Comparison of ENCODE assay signal across 8 mouse cellular contexts in genomic region chr10:81473003-81473451, GRCm38 (mm10). TPM values are rescaled to one million over a fixed set of nuclear protein-coding genes. Genes with fewer than 3 reads are reported as not detected.
DNase-seq lines count a peak whose midpoint lies in the region; ATAC-seq and TF ChIP-seq lines count a peak whose summit lies in the region.

No protein-coding gene starts in this region.

- no peaks in the 10 kb centered on the region for H3K4me1 ChIP-seq in MEL (ENCODE audit: control insufficient read depth in 1 of 2, insufficient read depth in 2 of 2, low read length in 2 of 2)
- H3K4me1 ChIP-seq in hindbrain, embryonic 14.5 days (replicated peaks; ENCODE audit: control insufficient read depth, insufficient read depth, low read length): peaks cover 37% of the 10 kb centered on the region
- H3K4me1 ChIP-seq in midbrain, embryonic 10.5 days: peaks cover 44% of the 10 kb centered on the region
- H3K4me1 ChIP-seq in kidney, embryonic 16.5 days (ENCODE audit: insufficient read depth, low read length): 0 out of 2 replicates have a peak, but pooled peaks cover 3% of the 10 kb centered on the region
- H3K4me1 ChIP-seq in heart, adult 2 months (ENCODE audit: control insufficient read depth, insufficient read depth, low read length): no peaks in the 10 kb centered on the region

- WGBS in hindbrain, embryonic 14.5 days: 2% methylated on average over 21 of the region's 22 CpGs
- WGBS in midbrain, embryonic 10.5 days: under 1% methylated on average over 22 of the region's 22 CpGs
- WGBS in kidney, embryonic 16.5 days: 3% methylated on average over 22 of the region's 22 CpGs
- 3% methylated on average over 22 of the region's 22 CpGs for WGBS in heart, adult 2 months

- H3K4me3 ChIP-seq in MEL (ENCODE audit: control insufficient read depth in 1 of 2, insufficient read depth in 1 of 2, low read depth in 2 of 2, low read length in 2 of 2): no peak overlapping the region
- peak overlapping the region; percentile 38 for H3K4me3 ChIP-seq in hindbrain, embryonic 14.5 days (replicated peaks; ENCODE audit: low read length)
- peak overlapping the region; percentile 56 for H3K4me3 ChIP-seq in midbrain, embryonic 10.5 days
- H3K4me3 ChIP-seq in kidney, embryonic 16.5 days (ENCODE audit: low read length): no peak overlapping the region
- H3K4me3 ChIP-seq in heart, adult 2 months: no peak overlapping the region

- intact Hi-C loops in heart, adult 2 months (cut with DNase I): no loop called here

- TF ChIP-seq CTCF in MEL (IDR thresholded peaks at IDR 0.05 in 2 of 3, conservative IDR thresholded peaks at IDR 0.05 in 1 of 3; ENCODE audit: control insufficient read depth in 1 of 3, insufficient read depth in 1 of 3, low read depth in 2 of 3, low read length in 3 of 3, poor library complexity in 1 of 3, severe bottlenecking in 1 of 3): no peak
- no peak for TF ChIP-seq CTCF in heart, adult 2 months (IDR thresholded peaks at IDR 0.05)

- H3K27ac ChIP-seq in MEL (ENCODE audit: control insufficient read depth, low read depth, low read length): no peak overlapping the region
- peak overlapping the region; percentile 90 for H3K27ac ChIP-seq in hindbrain, embryonic 14.5 days
- peak overlapping the region; percentile 87 for H3K27ac ChIP-seq in midbrain, embryonic 10.5 days (replicated peaks)
- H3K27ac ChIP-seq in kidney, embryonic 16.5 days (ENCODE audit: low read length): no peak overlapping the region
- H3K27ac ChIP-seq in heart, adult 2 months: no peak overlapping the region

- peak overlapping the region; percentile 72 for H3K4me2 ChIP-seq in hindbrain, embryonic 14.5 days (replicated peaks)
- H3K4me2 ChIP-seq in kidney, embryonic 16.5 days (replicated peaks; ENCODE audit: low read depth, low read length): no peak overlapping the region

- H3K36me3 ChIP-seq in MEL (ENCODE audit: control insufficient read depth in 1 of 2, insufficient read depth in 2 of 2, low read length in 2 of 2): no peaks in the 10 kb centered on the region
- peaks cover 52% of the 10 kb centered on the region for H3K36me3 ChIP-seq in hindbrain, embryonic 14.5 days (replicated peaks; ENCODE audit: control insufficient read depth, insufficient read depth)
- no peaks in the 10 kb centered on the region for H3K36me3 ChIP-seq in midbrain, embryonic 10.5 days
- no peaks in the 10 kb centered on the region for H3K36me3 ChIP-seq in splenic B cell, adult 2 months (ENCODE audit: control insufficient read depth, insufficient read depth, low read length, poor library complexity, severe bottlenecking)
- no peaks in the 10 kb centered on the region for H3K36me3 ChIP-seq in kidney, embryonic 16.5 days (ENCODE audit: insufficient read depth, low read length)
- H3K36me3 ChIP-seq in heart, adult 2 months (ENCODE audit: control insufficient read depth, insufficient read depth, low read length): no peaks in the 10 kb centered on the region

- TF ChIP-seq RAD21 in MEL (IDR thresholded peaks at IDR 0.05; ENCODE audit: low read depth, low read length): no peak

- TF ChIP-seq EP300 in MEL (IDR thresholded peaks at IDR 0.05; ENCODE audit: low read depth in 1 of 2, low read length in 2 of 2): no peak
- no peak for TF ChIP-seq EP300 in heart, adult 2 months (IDR thresholded peaks at IDR 0.05; ENCODE audit: insufficient read depth, low read depth, low read length)

- no peak overlapping the region for H3K9ac ChIP-seq in MEL (ENCODE audit: control insufficient read depth, low read depth, low read length, poor library complexity, severe bottlenecking)
- H3K9ac ChIP-seq in hindbrain, embryonic 14.5 days: peak overlapping the region; percentile 66
- H3K9ac ChIP-seq in kidney, embryonic 16.5 days (replicated peaks; ENCODE audit: low read length): no peak overlapping the region
- no peak overlapping the region for H3K9ac ChIP-seq in heart, adult 2 months (ENCODE audit: low read depth, low read length)

- no peak for TF ChIP-seq POLR2A in MEL (IDR thresholded peaks at IDR 0.05; ENCODE audit: control insufficient read depth in 1 of 2, insufficient read depth in 1 of 2, low read depth in 1 of 2, low read length in 2 of 2, poor library complexity in 1 of 2)
- no peak for TF ChIP-seq POLR2A in heart, adult 2 months (IDR thresholded peaks at IDR 0.05; ENCODE audit: insufficient read depth, low read depth, low read length)

- no peaks in the 10 kb centered on the region for H3K9me3 ChIP-seq in MEL (replicated peaks; ENCODE audit: insufficient read depth, low read length)
- no peaks in the 10 kb centered on the region for H3K9me3 ChIP-seq in hindbrain, embryonic 14.5 days (ENCODE audit: control insufficient read depth, low read length)
- H3K9me3 ChIP-seq in midbrain, embryonic 10.5 days (replicated peaks): no peaks in the 10 kb centered on the region
- no peaks in the 10 kb centered on the region for H3K9me3 ChIP-seq in kidney, embryonic 16.5 days (ENCODE audit: low read length)

- ATAC-seq in hindbrain, embryonic 14.5 days (ENCODE audit: low FRiP score): peak; percentile 82
- no peak for ATAC-seq in kidney, embryonic 16.5 days (ENCODE audit: low FRiP score, low TSS enrichment)

- no peaks in the 10 kb centered on the region for H3K27me3 ChIP-seq in MEL (ENCODE audit: control insufficient read depth in 1 of 2, insufficient read depth in 2 of 2, low read length in 2 of 2)
- no peaks in the 10 kb centered on the region for H3K27me3 ChIP-seq in hindbrain, embryonic 14.5 days (ENCODE audit: control insufficient read depth, insufficient read depth, low read length)
- peaks cover 93% of the 10 kb centered on the region for H3K27me3 ChIP-seq in midbrain, embryonic 10.5 days (ENCODE audit: low read depth, poor library complexity, severe bottlenecking)
- H3K27me3 ChIP-seq in splenic B cell, adult 2 months (ENCODE audit: control insufficient read depth, insufficient read depth, low read length, poor library complexity, severe bottlenecking): peaks cover 4% of the 10 kb centered on the region
- peaks cover 55% of the 10 kb centered on the region for H3K27me3 ChIP-seq in kidney, embryonic 16.5 days (ENCODE audit: insufficient read depth, low read length)
- H3K27me3 ChIP-seq in heart, adult 2 months (ENCODE audit: control insufficient read depth, insufficient read depth, low read length): peaks cover 7% of the 10 kb centered on the region

- no peaks in the 10 kb centered on the region for H3K79me2 ChIP-seq in MEL (ENCODE audit: control insufficient read depth, insufficient read depth, low read length, poor library complexity)
- H3K79me2 ChIP-seq in heart, adult 2 months (replicated peaks; ENCODE audit: control insufficient read depth, insufficient read depth, low read length): no peaks in the 10 kb centered on the region

- peak; percentile 32 for DNase-seq in MEL (ENCODE audit: low read depth, low spot score)
- DNase-seq in embryo, embryonic 11.5 days (ENCODE audit: low read depth, low spot score): peak; percentile 38
- peak; percentile 86 for DNase-seq in hindbrain, embryonic 14.5 days (ENCODE audit: low spot score)
- DNase-seq in midbrain, embryonic 10.5 days (ENCODE audit: low spot score): peak; percentile 86
- DNase-seq in splenic B cell, adult 2 months (ENCODE audit: low read depth, low spot score): peak; percentile 74
- DNase-seq in heart, adult 2 months: no peak
- no peak for DNase-seq in yolk sac, embryonic 10.5 days (ENCODE audit: low spot score)

RNA-seq across cellular contexts. Expression of gene Celf5, which starts 9.5 kb away (rescaled TPM):
- total RNA-seq in MEL (2012; rRNA removed): 0.03 and 0.08 TPM in 2 replicates
- under 1 TPM in 1 of 2 experiments, not detected in 1; 0.38 TPM for polyA plus RNA-seq in MEL (2012; ENCODE audit: insufficient read depth in 1 of 2, insufficient read length in 2 of 2, low read depth in 1 of 2, low replicate concordance in 2 of 2, missing spikeins in 1 of 2)
- polyA plus RNA-seq in hindbrain, embryonic 14.5 days (2014; fragmentation: Nextera tagmentation; extraction: Ambion mirVana): 46.6 and 55.9 TPM in 2 replicates
- 5.0 and 10.8 TPM in 2 replicates for polyA plus RNA-seq in midbrain, embryonic 10.5 days (2016; fragmentation: Nextera tagmentation; extraction: Ambion mirVana)
- polyA plus RNA-seq in kidney, embryonic 16.5 days (2015; fragmentation: Nextera tagmentation; extraction: Ambion mirVana): 0.29 and 0.67 TPM in 2 replicates
- under 1 TPM in 1 of 2 experiments, not detected in 1; 0.16 TPM for total RNA-seq in heart, adult 2 months (2021)
- 0.39 and 0.73 TPM in 2 replicates for polyA plus RNA-seq in heart, adult 2 months (2012; rRNA removed)

RNA-seq across cellular contexts. Expression of gene Nfic, which starts 17.6 kb away (rescaled TPM):
- 2.0 and 3.6 TPM in 2 replicates for total RNA-seq in MEL (2012; rRNA removed)
- 1 to 10 TPM in 1 of 2 experiments, not detected in 1; 9.7 TPM for polyA plus RNA-seq in MEL (2012; ENCODE audit: insufficient read depth in 1 of 2, insufficient read length in 2 of 2, low read depth in 1 of 2, low replicate concordance in 2 of 2, missing spikeins in 1 of 2)
- polyA plus RNA-seq in hindbrain, embryonic 14.5 days (2014; fragmentation: Nextera tagmentation; extraction: Ambion mirVana): 17.3 and 25.8 TPM in 2 replicates
- 8.7 and 11.7 TPM in 2 replicates for polyA plus RNA-seq in midbrain, embryonic 10.5 days (2016; fragmentation: Nextera tagmentation; extraction: Ambion mirVana)
- 87.8 and 92.0 TPM in 2 replicates for polyA plus RNA-seq in kidney, embryonic 16.5 days (2015; fragmentation: Nextera tagmentation; extraction: Ambion mirVana)
- total RNA-seq in heart, adult 2 months (2021): 100 to 1,000 TPM in 1 of 2 experiments, 10 to 100 TPM in 1; 94.2 to 104 TPM
- 59.9 and 80.1 TPM in 2 replicates for polyA plus RNA-seq in heart, adult 2 months (2012; rRNA removed)

RNA-seq across cellular contexts. Expression of gene Ncln, which starts 23.2 kb away (rescaled TPM):
- 120 and 136 TPM in 2 replicates for total RNA-seq in MEL (2012; rRNA removed)
- 100 to 1,000 TPM; 215 to 276 TPM for polyA plus RNA-seq in MEL (2012; ENCODE audit: insufficient read depth in 1 of 2, insufficient read length in 2 of 2, low read depth in 1 of 2, low replicate concordance in 2 of 2, missing spikeins in 1 of 2)
- 53.8 and 59.0 TPM in 2 replicates for polyA plus RNA-seq in hindbrain, embryonic 14.5 days (2014; fragmentation: Nextera tagmentation; extraction: Ambion mirVana)
- polyA plus RNA-seq in midbrain, embryonic 10.5 days (2016; fragmentation: Nextera tagmentation; extraction: Ambion mirVana): 84.5 and 87.5 TPM in 2 replicates
- 107 and 112 TPM in 2 replicates for polyA plus RNA-seq in kidney, embryonic 16.5 days (2015; fragmentation: Nextera tagmentation; extraction: Ambion mirVana)
- 10 to 100 TPM; 68.6 to 74.2 TPM for total RNA-seq in heart, adult 2 months (2021)
- 107 and 116 TPM in 2 replicates for polyA plus RNA-seq in heart, adult 2 months (2012; rRNA removed)

RNA-seq across cellular contexts. Expression of gene S1pr4, which starts 26.9 kb away (rescaled TPM):
- 1.7 and 2.1 TPM in 2 replicates for total RNA-seq in MEL (2012; rRNA removed)
- 1 to 10 TPM in 1 of 2 experiments, not detected in 1; 1.6 TPM for polyA plus RNA-seq in MEL (2012; ENCODE audit: insufficient read depth in 1 of 2, insufficient read length in 2 of 2, low read depth in 1 of 2, low replicate concordance in 2 of 2, missing spikeins in 1 of 2)
- 0.70 and 0.81 TPM in 2 replicates for polyA plus RNA-seq in hindbrain, embryonic 14.5 days (2014; fragmentation: Nextera tagmentation; extraction: Ambion mirVana)
- 0.37 and 0.89 TPM in 2 replicates for polyA plus RNA-seq in midbrain, embryonic 10.5 days (2016; fragmentation: Nextera tagmentation; extraction: Ambion mirVana)
- 1.5 and 1.7 TPM in 2 replicates for polyA plus RNA-seq in kidney, embryonic 16.5 days (2015; fragmentation: Nextera tagmentation; extraction: Ambion mirVana)
- 1 to 10 TPM in 1 of 2 experiments, under 1 TPM in 1; 0.81 to 1.1 TPM for total RNA-seq in heart, adult 2 months (2021)
- polyA plus RNA-seq in heart, adult 2 months (2012; rRNA removed): 2.0 and 3.1 TPM in 2 replicates

RNA-seq across cellular contexts. Expression of gene Gna15, which starts 51.0 kb away (rescaled TPM):
- 28.2 and 33.0 TPM in 2 replicates for total RNA-seq in MEL (2012; rRNA removed)
- 100 to 1,000 TPM in 1 of 2 experiments, 10 to 100 TPM in 1; 23.0 to 142 TPM for polyA plus RNA-seq in MEL (2012; ENCODE audit: insufficient read depth in 1 of 2, insufficient read length in 2 of 2, low read depth in 1 of 2, low replicate concordance in 2 of 2, missing spikeins in 1 of 2)
- polyA plus RNA-seq in hindbrain, embryonic 14.5 days (2014; fragmentation: Nextera tagmentation; extraction: Ambion mirVana): 1.1 and 1.2 TPM in 2 replicates
- 0.53 and 0.85 TPM in 2 replicates for polyA plus RNA-seq in midbrain, embryonic 10.5 days (2016; fragmentation: Nextera tagmentation; extraction: Ambion mirVana)
- 0.70 and 0.98 TPM in 2 replicates for polyA plus RNA-seq in kidney, embryonic 16.5 days (2015; fragmentation: Nextera tagmentation; extraction: Ambion mirVana)
- 1 to 10 TPM; 1.1 to 1.5 TPM for total RNA-seq in heart, adult 2 months (2021)
- polyA plus RNA-seq in heart, adult 2 months (2012; rRNA removed): 1.1 and 1.2 TPM in 2 replicates

Comparison
In these comparisons a context has a peak if more than half of its experiments do, and no peak if none do; other contexts are left out.
1. DNase-seq: peak in MEL (single experiment), embryo, embryonic 11.5 days (single experiment), hindbrain, embryonic 14.5 days (single experiment), midbrain, embryonic 10.5 days (single experiment) and splenic B cell, adult 2 months (single experiment); none in heart, adult 2 months (0 of 2) and yolk sac, embryonic 10.5 days (single experiment).
2. H3K27ac ChIP-seq: peak in hindbrain, embryonic 14.5 days (single experiment) and midbrain, embryonic 10.5 days (single experiment); none in MEL (single experiment), kidney, embryonic 16.5 days (single experiment) and heart, adult 2 months (single experiment).
3. H3K4me3 ChIP-seq: peak in hindbrain, embryonic 14.5 days (single experiment) and midbrain, embryonic 10.5 days (single experiment); none in MEL (0 of 2), kidney, embryonic 16.5 days (single experiment) and heart, adult 2 months (single experiment).